Mouse (Mus musculus) kidney, adult 2 months (tissue): ENCODE results near the gene Cdc73.

Experiments used
- CTCF ChIP-seq: fragments of 200-500 bp; conservative IDR thresholded peaks from 2 replicates; pipeline ENCODE4 v1.5.1; 2011; ENCODE audit warnings: low read depth, mild to moderate bottlenecking, control low read depth, low read length, moderate library complexity, mixed read lengths; ENCODE audit not compliant: insufficient read depth, insufficient read length
- POLR2A ChIP-seq: fragments of 200-500 bp; IDR thresholded peaks from one replicate; pipeline ENCODE4 v1.6.1; 2011; ENCODE audit warnings: low read depth, low read length, control low read depth

- no peak for TF ChIP-seq CTCF
- TF ChIP-seq POLR2A = no peak
Observed at GRCm38 (mm10) chr1:143740581-143740980, 37.9 kb upstream of the Cdc73 start.
